11 mouse cellular contexts compared by ENCODE assay signal in genomic region chr3:135285256-135285655, GRCm38 (mm10). TPM values are rescaled to one million over a fixed set of nuclear protein-coding genes. Genes with fewer than 3 reads are reported as not detected.
"Had no signal": no experiment of that assay in that cellular context is flagged by ENCODE, and none has a peak within 500 bp of the region (broad histone marks: within the 10 kb centered on the region; RNA-seq: fewer than 3 reads in every experiment).

No protein-coding gene starts in this region.

- H3K36me3 ChIP-seq: limb, embryonic 15.5 days; liver, embryonic 12.5 days; midbrain, embryonic 12.5 days had no signal

- H3K4me2 ChIP-seq: limb, embryonic 15.5 days; liver, embryonic 12.5 days; midbrain, embryonic 12.5 days had no signal

- H3K27ac ChIP-seq: kidney, postnatal 0 days; limb, embryonic 15.5 days; liver, embryonic 12.5 days; midbrain, embryonic 12.5 days had no signal

- DNase-seq: right cerebral cortex, postnatal 14 days; thymus, postnatal 4 days had no signal

- H3K9ac ChIP-seq: limb, embryonic 15.5 days; liver, embryonic 12.5 days; midbrain, embryonic 12.5 days had no signal

- H3K4me3 ChIP-seq: limb, embryonic 15.5 days; liver, embryonic 12.5 days; midbrain, embryonic 12.5 days had no signal

- H3K4me1 ChIP-seq: liver, embryonic 12.5 days had no signal

- H3K27me3 ChIP-seq: limb, embryonic 15.5 days; liver, embryonic 12.5 days; midbrain, embryonic 12.5 days had no signal

- H3K9me3 ChIP-seq: limb, embryonic 15.5 days; liver, embryonic 12.5 days; midbrain, embryonic 12.5 days had no signal

- ATAC-seq: hindbrain, embryonic 16.5 days; inflammation-experienced regulatory T-cells, adult 6 months; intestine, postnatal 0 days; liver, embryonic 12.5 days; midbrain, embryonic 16.5 days had no signal

RNA-seq across cellular contexts. Expression of gene Bdh2, which starts 4.2 kb away (rescaled TPM):
- total RNA-seq: megakaryocyte-erythroid progenitor cell, adult 5-6 weeks had no signal
